Mouse (Mus musculus): ENCODE measurements at regions not wholly inside any gene's neighbourhood (a gene's known extent, or its start where the extent isn't known, plus 50 kb on each side); places are given as distances from the start of the nearest gene placed in this dataset.
A peak's percentile ranks its signal among the peaks of the same experiment; 100 is the strongest.

DNA sequence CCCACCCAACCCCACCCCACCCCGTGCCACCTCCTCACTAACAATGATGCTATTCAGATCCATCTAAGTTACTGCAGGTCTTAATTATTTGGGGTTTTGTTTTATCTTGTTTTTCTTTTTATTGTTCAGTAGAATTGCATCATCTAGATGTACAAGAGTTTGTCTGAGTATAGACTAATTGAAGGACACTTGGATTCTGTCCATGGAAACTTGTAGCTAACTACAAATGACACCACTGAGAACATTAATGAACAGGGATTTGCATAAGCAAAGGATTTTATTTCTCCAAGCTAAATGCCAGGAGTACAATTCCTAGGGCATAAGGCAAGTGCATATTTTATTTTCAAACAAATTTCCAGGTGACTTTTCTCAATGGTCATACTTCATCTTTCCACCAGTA is 318.4 kb upstream of the Slc7a11 start:
- DNase-seq: no peak

DNA sequence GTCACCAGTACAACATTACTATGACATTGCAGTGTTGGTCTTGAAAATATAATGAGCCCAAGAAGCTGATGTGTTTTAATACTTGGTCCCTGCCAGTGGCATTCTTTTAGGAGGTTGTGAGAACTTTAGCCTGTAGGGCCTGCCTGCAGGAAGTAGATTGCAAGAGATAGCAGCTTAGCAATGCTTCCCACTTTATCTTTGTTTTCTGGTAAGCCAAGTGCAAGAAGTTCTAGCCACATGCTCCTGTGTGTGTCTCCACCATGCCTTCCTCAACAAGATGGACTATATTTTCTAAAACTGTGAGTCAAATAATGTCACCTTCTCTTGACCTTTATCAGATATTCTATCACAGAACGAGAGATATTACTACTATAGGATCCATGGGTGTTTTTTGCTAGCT is 314.7 kb upstream of the Slc7a11 start:
- no peak for DNase-seq

DNA sequence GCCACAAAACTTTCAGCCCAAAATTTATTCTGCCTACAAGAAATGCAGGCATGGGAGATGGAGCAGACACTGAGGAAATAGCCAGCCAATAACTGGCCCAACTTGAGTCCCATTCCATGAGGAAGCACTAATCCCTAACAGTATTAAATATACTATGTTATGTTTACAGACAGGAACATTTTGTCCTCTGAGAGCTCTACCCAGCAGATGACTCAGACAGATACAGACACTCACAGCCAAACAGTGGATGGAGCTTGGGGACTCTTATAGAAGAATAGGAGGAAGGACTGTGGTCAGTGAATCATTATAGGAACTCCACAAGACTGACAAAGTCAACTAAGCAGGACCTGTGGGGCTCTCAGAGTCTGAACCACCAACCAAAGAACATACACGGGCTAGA is 293.8 kb upstream of the Slc7a11 start:
- DNase-seq: no peak

DNA sequence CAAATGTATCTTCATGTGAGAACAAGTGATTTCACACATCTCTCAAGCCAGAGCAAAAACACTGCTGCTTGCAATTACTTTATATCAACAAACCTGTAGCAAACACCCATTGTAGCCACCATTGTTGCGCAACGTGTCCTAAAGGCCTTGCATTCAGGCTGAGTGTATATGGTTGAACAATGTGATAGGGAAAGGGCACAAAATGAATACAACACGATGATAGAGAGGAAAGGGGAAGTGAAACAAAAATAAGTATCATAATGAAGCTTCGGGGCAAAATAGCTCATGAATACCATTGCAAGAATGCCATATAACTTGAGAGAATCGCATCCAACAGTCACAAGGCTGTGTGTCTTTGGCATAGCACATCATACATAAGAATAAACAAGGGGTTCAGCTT is 275.6 kb upstream of the Slc7a11 start:
- no peak for DNase-seq

DNA sequence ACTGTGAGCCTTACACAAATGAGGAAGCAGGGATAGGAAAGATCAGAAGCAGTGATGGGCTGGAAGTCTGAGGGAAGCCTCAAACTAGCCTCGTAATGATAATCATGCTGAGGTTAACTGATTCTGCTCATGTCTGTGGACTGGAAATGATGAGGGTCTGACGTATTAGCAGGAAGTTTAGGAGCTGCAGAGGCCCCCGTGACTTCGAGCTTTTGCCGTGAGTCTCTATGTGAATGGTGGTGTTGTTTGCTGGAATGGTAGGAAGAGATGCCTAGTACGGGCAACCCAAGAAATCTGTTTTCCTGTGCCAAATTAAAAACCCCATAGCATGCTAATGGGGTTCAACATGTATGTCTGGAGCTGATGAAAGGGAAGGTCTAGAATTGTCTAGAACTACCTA is 270.0 kb upstream of the Slc7a11 start:
- no peak for DNase-seq

DNA sequence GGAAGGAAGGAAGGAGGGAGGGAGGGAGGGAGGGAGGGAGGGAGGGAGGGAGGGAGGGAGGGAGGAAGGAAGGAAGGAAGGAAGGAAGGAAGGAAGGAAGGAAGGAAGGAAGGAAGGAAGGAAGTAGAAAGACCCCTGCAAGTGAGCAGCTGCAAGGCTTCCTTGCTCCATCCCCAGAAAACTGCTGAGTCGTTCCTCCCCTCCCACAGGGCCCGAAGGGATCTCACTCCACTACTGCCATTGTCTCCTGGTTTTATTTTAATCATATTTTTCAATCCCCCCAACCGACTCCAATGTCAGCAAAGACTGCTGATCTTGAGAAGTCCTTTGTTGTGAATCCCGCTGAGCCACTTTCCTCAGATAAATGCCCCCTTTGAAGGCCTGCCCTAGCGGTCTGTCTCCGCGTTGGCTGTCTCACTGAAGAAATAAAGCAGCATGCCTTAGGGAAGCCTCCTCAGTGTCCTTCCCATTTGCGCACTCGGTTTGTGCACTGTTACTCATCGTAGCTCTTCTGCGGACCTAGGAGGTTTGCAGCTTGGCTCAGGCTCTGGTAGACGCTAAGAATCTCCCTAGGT is 266.1 kb upstream of the Slc7a11 start:
- DNase-seq: no peak

DNA sequence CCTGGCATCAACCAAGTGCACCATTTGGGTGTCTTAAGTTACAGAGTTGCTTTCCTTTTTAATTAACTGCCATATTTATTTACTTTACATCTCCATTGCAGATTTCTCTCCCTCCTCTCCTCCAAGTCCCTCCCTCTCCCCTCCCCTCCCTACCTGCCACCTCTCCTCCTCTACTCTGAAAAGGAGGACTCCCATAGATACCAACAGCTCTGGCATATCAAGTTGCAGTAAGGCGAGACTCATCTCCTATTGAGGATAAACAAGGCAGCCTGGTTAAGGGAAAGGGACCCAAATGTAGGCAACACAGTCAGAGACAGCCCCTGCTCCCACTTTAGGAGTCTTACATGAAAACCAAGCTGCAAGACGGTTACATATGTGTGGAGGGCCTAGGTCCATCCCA is 263.3 kb upstream of the Slc7a11 start:
- no peak for DNase-seq

DNA sequence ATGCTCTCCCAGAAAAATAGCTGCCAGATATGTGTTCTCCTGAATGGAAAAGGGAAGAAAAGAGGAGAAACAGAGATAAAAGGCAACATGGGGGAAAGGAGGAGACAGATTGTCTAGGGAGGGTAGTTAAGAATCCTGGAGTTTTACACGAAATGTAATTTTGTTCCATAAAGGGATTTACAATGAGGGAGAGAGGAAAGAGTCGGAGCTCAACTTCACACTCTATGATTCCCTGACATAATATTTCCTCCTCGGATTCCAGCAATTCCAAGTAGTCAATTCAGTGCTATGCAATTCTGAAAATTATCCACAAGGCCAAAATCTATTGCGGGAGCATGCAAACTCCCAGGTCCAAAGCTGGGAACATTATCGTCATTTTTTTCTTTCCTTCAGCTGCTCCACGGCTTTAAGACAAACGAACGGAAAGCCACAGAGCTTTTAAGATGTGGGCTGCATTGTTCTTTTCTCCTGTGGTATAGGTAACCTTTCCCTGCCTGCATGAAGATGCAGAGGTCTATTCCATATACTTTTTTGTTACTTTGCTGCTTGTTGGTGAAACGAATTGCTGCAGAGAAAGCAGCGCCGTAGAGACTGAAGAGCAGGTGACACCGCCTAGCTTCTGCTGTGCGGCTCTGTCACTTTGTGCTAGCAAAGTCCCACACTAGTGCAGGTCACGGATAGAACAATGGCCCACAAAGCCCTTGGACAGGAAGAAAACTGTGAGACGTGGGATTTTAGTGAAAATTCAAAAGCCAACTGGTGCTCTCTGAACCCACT is 251.7 kb upstream of the Slc7a11 start:
- no peak for DNase-seq

DNA sequence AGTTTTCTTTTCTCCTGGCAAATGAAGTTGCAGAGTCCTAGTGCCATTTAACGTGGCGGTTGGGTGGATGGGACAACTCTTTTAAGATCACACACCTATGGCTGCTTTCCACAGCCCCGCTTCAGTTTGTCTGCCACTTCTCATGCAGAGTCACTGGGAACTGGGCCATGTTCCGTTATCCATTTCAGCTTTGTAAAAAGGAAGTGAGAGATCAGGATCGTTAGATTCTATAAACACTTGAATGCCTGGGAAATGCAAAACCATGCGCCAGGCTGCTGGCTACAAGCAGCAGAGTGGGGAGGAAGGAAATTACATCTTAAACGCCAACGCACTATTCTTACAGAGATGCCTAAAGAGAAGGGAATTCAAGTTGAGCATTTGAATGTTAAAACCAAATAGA is 251.1 kb upstream of the Slc7a11 start:
- DNase-seq: peak; percentile 21

DNA sequence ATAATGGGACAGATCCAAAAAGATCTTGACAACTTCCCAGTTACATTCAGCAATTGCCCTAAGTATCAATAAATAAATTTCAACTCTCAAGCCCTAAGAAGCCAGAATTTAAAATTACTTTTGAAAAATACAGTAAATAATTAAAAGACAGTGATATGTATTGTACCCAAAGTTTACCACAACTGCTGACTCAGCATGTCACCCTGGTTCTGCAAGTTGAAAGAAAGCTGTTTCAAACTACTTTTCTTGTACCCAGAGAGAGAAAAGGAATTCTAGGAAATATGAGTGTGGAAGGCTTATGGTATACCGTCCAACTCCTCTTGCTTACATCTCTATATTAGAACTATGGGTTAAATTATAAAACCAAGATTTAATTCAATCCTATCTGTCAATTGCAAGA is 248.9 kb upstream of the Slc7a11 start:
- DNase-seq: no peak

DNA sequence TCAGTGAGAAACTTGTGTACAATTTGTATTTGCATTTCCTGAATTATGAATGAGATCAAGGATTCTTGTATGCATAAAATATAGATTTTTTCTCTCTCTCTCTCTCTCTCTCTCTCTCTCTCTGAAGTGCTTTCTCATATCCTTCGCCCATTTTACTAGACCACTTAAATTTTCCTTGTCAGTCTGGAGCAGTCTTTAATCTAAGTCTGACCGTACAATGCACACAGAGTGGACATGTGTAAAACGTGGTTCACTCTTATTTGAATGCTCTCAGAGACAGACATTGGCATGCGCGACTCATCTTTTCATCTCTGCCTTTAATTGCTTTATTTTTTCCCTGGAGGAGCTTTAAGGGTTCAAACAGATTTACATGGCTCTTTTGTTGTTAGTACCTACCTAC is 247.3 kb upstream of the Slc7a11 start:
- DNase-seq: no peak

DNA sequence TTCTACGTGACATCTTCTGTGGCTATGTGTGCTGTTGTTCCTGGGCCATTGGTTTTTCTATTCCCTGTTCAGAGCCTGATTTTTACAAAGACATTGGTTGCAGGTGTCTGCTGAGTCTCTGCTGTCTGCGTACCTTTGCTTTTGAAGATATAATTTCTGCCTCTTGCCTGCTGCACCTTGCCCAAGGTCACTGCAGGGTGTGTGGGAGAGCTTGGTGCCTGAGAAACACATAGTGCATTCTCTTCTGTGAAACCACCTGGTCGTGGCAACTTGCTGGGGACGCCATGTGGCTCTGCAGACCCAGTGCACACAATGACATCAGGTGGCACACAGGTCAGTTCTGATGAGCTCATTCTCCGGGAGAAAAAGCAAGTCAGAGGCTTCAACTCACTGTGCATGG is 246.0 kb upstream of the Slc7a11 start:
- DNase-seq: no peak

DNA sequence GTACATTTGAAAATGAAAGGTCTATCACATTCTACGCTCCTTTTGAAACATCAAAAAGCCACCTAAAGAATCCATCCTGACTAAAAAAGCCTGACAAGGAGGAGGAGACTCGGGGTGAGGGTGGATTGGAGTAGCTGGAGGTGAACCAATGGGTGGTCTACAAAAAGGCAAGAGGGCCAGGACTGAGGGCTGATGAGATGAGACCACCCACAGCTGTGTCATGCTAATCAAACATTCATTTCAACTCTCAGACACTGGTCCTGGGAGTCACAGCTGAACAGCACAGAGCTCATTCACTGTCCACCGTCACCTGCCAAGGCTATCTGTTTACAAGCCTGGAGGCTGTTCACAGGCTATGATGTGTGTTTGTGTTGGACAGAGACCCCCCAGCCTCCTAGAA is 244.3 kb upstream of the Slc7a11 start:
- no peak for DNase-seq

DNA sequence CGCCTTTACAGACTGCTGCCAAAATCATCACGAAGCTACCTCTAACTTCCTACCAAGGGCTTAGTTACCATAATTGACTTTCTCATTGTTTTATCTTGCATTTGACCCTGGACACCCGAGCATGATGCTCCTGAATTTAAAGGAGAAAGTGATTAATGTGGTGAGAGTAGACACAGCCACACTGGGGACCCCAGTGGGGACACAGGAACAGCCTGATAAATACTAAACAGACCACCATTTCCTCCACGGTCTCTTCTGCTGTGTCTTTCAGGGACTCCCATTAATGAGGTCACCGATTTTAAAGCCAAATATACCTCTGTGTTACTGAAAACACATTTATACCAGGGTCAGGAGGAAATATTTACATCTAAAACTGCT is 235.2 kb upstream of the Slc7a11 start:
- DNase-seq: no peak

DNA sequence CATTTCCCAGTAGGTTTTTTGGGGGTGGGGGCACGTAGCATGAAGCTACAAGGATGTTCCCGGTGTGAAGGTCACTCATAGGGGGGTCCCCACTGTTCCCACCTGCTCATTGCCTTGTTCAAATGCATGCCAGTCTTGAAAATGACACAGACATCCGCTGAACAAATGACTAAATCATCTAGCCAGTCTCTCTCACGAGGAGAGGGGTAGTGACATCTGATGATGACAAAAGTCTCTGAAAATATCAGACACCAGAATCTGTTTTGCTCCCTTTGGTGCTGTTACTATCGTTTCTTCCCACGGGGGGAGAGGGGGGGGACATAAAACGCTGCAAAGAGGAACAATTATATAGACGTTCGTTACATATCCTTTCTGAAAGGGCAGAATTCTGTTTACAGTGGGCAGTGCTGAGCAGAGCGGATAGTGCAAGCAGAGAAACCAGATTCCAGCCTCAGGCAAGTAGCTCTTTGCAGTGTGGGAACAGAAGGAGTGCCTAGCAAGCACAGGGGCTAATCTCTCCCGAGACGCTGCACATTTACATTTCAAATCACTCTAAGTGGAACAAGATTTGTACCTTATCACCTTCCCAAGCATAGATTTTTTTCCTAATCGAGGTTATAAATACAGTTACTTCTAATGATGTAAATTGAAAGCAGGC is 234.7 kb upstream of the Slc7a11 start:
- no peak for DNase-seq

DNA sequence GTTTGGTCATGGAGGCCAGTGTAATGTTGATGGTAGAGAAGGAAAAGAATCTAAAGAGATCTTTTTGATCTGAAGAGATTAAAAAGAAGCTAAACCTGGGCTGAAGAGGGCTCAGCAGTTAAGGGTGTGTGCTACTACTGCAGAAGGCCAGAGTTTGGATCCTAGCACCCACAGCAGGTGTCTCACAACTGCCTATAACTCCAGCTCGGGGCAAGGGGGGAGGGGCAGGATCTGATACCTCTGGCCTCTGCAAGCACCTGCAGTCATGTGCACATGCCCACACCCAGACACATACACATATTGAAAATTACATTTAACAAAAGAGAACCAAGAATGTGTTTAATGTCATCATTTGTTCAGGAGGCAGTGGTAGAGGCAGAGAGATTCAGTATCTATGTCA is 232.4 kb upstream of the Slc7a11 start:
- no peak for DNase-seq

DNA sequence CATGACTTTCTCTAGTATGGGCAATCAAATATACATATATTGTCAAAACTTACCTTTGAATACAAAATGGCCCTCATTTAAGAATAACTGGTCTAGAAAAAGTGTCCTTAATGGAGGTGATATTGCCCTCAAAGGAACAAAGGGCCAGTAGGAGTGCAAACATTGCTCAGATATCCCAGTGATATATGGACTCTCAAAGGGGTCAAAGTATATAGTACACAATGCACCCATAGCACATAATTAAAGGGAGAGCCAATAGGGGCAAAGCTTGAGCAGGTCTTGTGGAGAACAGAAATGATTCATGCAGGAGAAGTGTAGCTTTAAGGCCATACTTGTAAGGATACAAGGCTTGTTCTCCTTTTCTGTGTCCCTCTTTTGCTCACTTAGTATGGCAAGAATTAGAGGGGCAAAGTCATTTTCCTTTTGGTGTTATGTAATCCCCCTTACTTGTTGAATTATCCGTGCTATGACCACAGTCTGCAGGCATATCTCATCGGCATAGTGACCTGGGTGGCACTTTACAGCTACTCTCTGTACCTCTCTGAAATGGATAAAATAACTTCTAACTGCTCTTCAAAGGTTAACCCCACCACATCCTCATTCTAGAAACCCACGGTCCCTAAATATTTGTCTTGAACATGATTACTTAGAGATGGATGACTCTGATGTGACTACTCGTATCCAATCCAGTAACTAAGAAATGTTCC is 231.6 kb upstream of the Slc7a11 start:
- DNase-seq: no peak

DNA sequence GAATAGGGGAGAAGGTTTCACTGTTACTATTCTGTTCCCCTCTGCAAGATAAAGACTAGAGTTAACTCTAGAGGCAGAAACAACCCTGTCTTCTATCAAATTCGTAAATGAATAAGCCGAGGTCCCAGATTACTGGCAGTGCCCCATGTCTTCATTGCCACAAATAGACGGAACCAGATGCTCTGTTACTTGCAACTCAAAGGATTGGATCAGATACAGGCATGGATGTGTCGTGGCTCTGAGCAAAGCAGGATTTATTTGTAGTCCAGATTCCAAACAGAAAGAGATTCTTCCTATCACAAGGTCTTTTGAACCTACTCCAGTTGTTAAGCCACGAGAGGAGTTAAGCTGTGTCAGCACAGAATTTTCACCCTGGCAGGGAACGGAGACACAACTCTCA is 221.9 kb upstream of the Slc7a11 start:
- DNase-seq: no peak

DNA sequence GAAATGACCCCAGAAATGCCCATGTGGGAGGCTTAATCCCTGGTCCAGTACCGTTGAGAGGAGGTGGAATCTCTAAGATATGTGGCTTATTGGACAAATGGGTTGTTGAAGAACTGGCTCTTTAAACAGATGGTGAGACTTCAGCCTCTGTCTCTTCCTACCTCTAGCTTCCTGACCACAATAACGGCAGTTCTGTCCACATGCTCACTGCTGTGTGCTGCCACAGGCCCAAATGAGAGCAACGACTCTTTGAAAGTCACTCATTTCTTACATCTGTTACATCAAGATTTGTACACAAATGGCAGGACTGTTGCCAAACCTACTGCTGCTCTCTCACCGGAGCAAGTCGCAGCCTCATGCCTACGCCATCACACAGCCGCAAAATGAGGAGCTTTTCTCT is 217.6 kb upstream of the Slc7a11 start:
- no peak for DNase-seq

DNA sequence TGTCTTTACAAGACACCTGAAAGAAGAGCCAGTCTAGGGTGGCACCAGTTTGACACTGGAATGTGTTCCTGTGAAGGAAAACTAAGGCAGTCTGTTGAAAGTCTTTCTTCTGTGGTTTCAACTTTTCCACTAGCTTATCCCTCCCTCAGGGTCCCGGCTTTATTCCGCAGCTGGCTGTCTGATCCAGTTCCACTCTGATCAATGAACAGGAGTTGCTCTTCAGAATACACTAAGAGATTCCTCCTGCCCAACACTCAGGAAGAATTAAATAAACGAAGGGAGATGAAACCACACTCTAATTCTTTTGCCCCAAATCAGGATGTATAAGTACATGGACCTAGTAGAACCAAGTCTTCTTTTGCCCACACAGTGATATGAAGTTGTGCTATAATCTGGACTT is 217.2 kb upstream of the Slc7a11 start:
- DNase-seq: no peak

DNA sequence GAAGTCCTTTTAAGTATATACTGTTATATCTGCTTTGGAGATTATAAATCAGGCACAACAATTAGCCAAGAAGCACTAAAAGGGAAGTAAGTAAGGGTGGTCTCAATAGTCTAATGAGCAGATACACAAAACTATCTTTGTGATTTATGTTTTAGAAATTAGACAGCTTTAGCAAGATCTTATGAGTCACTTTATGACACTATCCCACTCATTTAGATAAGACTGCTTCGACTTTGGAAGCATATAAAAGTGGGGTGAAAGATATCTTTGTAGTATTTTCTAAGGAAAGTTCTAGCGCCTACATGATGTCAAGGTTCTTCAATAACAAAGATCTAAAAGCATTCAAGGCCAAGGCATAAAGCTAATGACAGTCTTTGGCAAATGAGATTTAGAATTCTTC is 214.5 kb upstream of the Slc7a11 start:
- no peak for DNase-seq

DNA sequence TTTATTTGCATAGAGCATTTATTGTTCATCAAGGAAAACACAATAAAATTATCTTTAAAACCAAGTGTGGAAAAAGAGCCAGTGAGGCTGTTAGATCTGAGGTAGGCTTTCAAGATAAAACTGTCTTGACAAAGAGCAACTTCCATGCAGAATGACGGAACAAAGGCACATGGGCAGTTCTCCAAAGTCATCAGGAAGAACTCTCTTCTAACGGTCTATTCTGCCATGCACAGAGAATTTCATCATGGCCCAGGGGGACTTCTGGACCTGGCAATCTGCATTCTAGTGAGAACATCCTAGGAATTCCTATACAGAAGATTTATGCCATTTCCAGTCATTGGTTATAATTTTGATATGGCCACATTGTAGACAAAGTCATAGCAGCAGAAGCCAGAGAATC is 211.0 kb upstream of the Slc7a11 start:
- DNase-seq: no peak

DNA sequence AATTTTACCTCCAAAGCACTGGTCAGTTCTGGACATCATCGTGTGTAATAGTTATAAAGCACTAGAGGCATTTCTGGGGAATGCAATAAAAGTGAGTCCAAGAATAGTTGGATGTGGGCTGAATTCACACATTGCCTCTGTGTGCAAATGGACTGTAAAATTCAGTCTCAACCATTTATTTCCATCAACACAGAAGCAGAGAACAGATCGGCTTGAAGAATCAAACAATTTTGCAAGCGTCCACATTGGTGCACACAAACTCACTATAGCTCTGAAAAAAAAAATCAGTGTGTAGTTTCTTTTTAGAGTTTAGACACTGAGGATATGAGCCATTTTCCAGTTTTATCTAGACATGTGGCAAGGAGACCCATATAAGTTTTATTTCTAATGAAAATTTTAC is 208.9 kb upstream of the Slc7a11 start:
- DNase-seq: no peak

DNA sequence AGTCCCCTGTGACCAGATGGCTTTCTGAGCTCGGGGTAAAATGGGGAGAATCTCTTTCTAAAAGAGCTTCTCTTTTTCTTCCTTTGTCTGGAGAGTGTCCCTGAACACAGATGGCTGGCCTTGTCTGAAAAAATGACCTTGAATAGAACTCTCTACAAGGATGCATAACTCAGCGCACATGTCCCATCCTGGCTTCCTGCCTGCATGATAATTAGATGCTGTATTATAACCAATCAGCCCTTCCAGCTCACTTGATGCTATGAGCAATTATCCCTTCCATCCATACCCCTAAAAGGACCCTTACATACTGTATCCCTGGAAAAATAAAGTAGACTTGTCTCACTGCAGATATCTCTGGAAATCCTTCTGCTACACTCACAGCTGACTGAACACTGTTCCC is 199.7 kb upstream of the Slc7a11 start:
- no peak for DNase-seq

Measured in right cerebral cortex, postnatal 25 days (tissue).